8 mouse cellular contexts compared by ENCODE assay signal in genomic region chr11:67085489-67085888, GRCm38 (mm10). TPM values are rescaled to one million over a fixed set of nuclear protein-coding genes. Genes with fewer than 3 reads are reported as not detected.
A peak's percentile ranks its signal among the peaks of the same experiment; 100 is the strongest.
DNase-seq lines count a peak whose midpoint lies in the region; ATAC-seq and TF ChIP-seq lines count a peak whose summit lies in the region.

No protein-coding gene starts in this region.

- TF ChIP-seq CTCF in G1E (IDR thresholded peaks at IDR 0.05; ENCODE audit: low read depth, low read length) = 0 out of 2 replicates have a peak, but pooled peaks have one; percentile 24
- peak; percentile 84 for TF ChIP-seq CTCF in forebrain, postnatal 0 days (IDR thresholded peaks at IDR 0.05; ENCODE audit: low read depth)
- TF ChIP-seq CTCF in lung, embryonic 14.5 days (IDR thresholded peaks at IDR 0.05; ENCODE audit: low read depth) = peak; percentile 86

- peaks cover 19% of the 10 kb centered on the region for H3K4me1 ChIP-seq in forebrain, embryonic 10.5 days
- peaks cover 13% of the 10 kb centered on the region for H3K4me1 ChIP-seq in forebrain, embryonic 12.5 days
- H3K4me1 ChIP-seq in G1E (ENCODE audit: insufficient read depth, low read depth, low read length) = peaks cover 6% of the 10 kb centered on the region; the same call in 1 of the 2 replicates
- no peaks in the 10 kb centered on the region for H3K4me1 ChIP-seq in forebrain, postnatal 0 days (ENCODE audit: insufficient read depth)
- no peaks in the 10 kb centered on the region for H3K4me1 ChIP-seq in lung, embryonic 14.5 days (ENCODE audit: insufficient read depth)

- H3K27ac ChIP-seq in forebrain, embryonic 10.5 days = no peak overlapping the region
- no peak overlapping the region for H3K27ac ChIP-seq in forebrain, embryonic 12.5 days
- no peak overlapping the region for H3K27ac ChIP-seq in forebrain, postnatal 0 days (ENCODE audit: low read depth, low read length)
- no peak overlapping the region for H3K27ac ChIP-seq in lung, embryonic 14.5 days (ENCODE audit: low read depth)

- peak; percentile 71 for DNase-seq in forebrain, embryonic 10.5 days (ENCODE audit: extremely low spot score, low spot score)
- DNase-seq in G1E (ENCODE audit: low spot score) = peak; percentile 62
- DNase-seq in forebrain, postnatal 0 days = peak; percentile 84
- DNase-seq in kidney, postnatal 4 days = peak; percentile 74 to 79
- DNase-seq in lung, embryonic 14.5 days = peak; percentile 90
- DNase-seq in right cerebral cortex, postnatal 10 days (ENCODE audit: low spot score in 2 of 2) = peak; percentile 83 to 87

- H3K36me3 ChIP-seq in forebrain, embryonic 10.5 days (replicated peaks) = no peaks in the 10 kb centered on the region
- H3K36me3 ChIP-seq in forebrain, embryonic 12.5 days (replicated peaks) = no peaks in the 10 kb centered on the region
- H3K36me3 ChIP-seq in G1E (replicated peaks) = no peaks in the 10 kb centered on the region
- no peaks in the 10 kb centered on the region for H3K36me3 ChIP-seq in forebrain, postnatal 0 days (ENCODE audit: insufficient read depth)
- H3K36me3 ChIP-seq in lung, embryonic 14.5 days (ENCODE audit: insufficient read depth) = no peaks in the 10 kb centered on the region

- H3K4me3 ChIP-seq in forebrain, embryonic 10.5 days = no peak overlapping the region
- H3K4me3 ChIP-seq in forebrain, embryonic 12.5 days (replicated peaks) = no peak overlapping the region
- no peak overlapping the region for H3K4me3 ChIP-seq in G1E (ENCODE audit: low read depth, low read length)
- no peak overlapping the region for H3K4me3 ChIP-seq in forebrain, postnatal 0 days (ENCODE audit: low read depth, low read length)
- H3K4me3 ChIP-seq in lung, embryonic 14.5 days (ENCODE audit: low read depth, low read length) = no peak overlapping the region

- H3K4me2 ChIP-seq in forebrain, embryonic 12.5 days = no peak overlapping the region
- no peak overlapping the region for H3K4me2 ChIP-seq in forebrain, postnatal 0 days (ENCODE audit: low read depth)
- no peak overlapping the region for H3K4me2 ChIP-seq in lung, embryonic 14.5 days

- H3K9ac ChIP-seq in forebrain, embryonic 12.5 days = no peak overlapping the region
- H3K9ac ChIP-seq in forebrain, postnatal 0 days = no peak overlapping the region
- no peak overlapping the region for H3K9ac ChIP-seq in lung, embryonic 14.5 days

- 8% methylated on average over 6 of the region's 6 CpGs for WGBS in forebrain, embryonic 10.5 days
- 3% methylated on average over 6 of the region's 6 CpGs for WGBS in forebrain, embryonic 12.5 days
- 3% methylated on average over 6 of the region's 6 CpGs for WGBS in forebrain, postnatal 0 days
- WGBS in lung, embryonic 14.5 days = 5% methylated on average over 6 of the region's 6 CpGs

- no peak for ATAC-seq in forebrain, embryonic 12.5 days (ENCODE audit: low FRiP score)
- peak; percentile 72; the same call in 1 of the 2 replicates for ATAC-seq in G1E (ENCODE audit: extremely low read depth, insufficient number of reproducible peaks, low FRiP score, poor library complexity, severe bottlenecking)
- peak; percentile 68; the same call in 1 of the 2 replicates for ATAC-seq in cerebellum, adult (ENCODE audit: insufficient number of reproducible peaks, low FRiP score, low TSS enrichment)
- ATAC-seq in forebrain, postnatal 0 days = peak; percentile 53; the same call in 1 of the 2 replicates
- ATAC-seq in lung, embryonic 14.5 days (ENCODE audit: insufficient read depth) = no peak

- H3K9me3 ChIP-seq in forebrain, embryonic 10.5 days = peaks cover 5% of the 10 kb centered on the region; the same call in 1 of the 2 replicates
- no peaks in the 10 kb centered on the region for H3K9me3 ChIP-seq in forebrain, embryonic 12.5 days
- no peaks in the 10 kb centered on the region for H3K9me3 ChIP-seq in G1E (replicated peaks)
- no peaks in the 10 kb centered on the region for H3K9me3 ChIP-seq in forebrain, postnatal 0 days (ENCODE audit: low read length)
- no peaks in the 10 kb centered on the region for H3K9me3 ChIP-seq in lung, embryonic 14.5 days (ENCODE audit: low read depth, low read length)

- peaks cover 49% of the 10 kb centered on the region for H3K27me3 ChIP-seq in forebrain, embryonic 10.5 days (ENCODE audit: poor library complexity, severe bottlenecking)
- peaks cover 47% of the 10 kb centered on the region for H3K27me3 ChIP-seq in forebrain, embryonic 12.5 days
- H3K27me3 ChIP-seq in G1E (ENCODE audit: insufficient read depth, low read length) = no peaks in the 10 kb centered on the region; the same call in 1 of the 2 replicates
- peaks cover 7% of the 10 kb centered on the region for H3K27me3 ChIP-seq in forebrain, postnatal 0 days (ENCODE audit: insufficient read depth, low read length)
- H3K27me3 ChIP-seq in lung, embryonic 14.5 days (ENCODE audit: insufficient read depth, low read length) = peaks cover 15% of the 10 kb centered on the region; the same call in 1 of the 2 replicates

RNA-seq across cellular contexts. Expression of gene Myh3, which starts 7.4 kb away (rescaled TPM):
- polyA plus RNA-seq in forebrain, embryonic 10.5 days (2016; fragmentation: Nextera tagmentation; extraction: Ambion mirVana) = 0.28 and 0.37 TPM in 2 replicates
- polyA plus RNA-seq in forebrain, embryonic 12.5 days (2016; fragmentation: Nextera tagmentation; extraction: Ambion mirVana) = 0.33 and 0.87 TPM in 2 replicates
- total RNA-seq in G1E (2014; fragmentation: Nextera tagmentation) (not detected in 2 replicates), G1E (2017) (not detected in 2 replicates)
- polyA plus RNA-seq in G1E (2012) = not detected in 2 replicates
- total RNA-seq in forebrain, postnatal 0 days (2014; rRNA removed) = 0.24 and 0.54 TPM in 2 replicates
- polyA plus RNA-seq in forebrain, postnatal 0 days (2015; fragmentation: Nextera tagmentation; extraction: Ambion mirVana) = 0.15 and 0.24 TPM in 2 replicates
- 0.05 and 0.17 TPM in 2 replicates for polyA plus RNA-seq in lung, embryonic 14.5 days (2014; fragmentation: Nextera tagmentation; extraction: Ambion mirVana)

RNA-seq across cellular contexts. Expression of gene Sco1, which starts 33.0 kb away (rescaled TPM):
- polyA plus RNA-seq in forebrain, embryonic 10.5 days (2016; fragmentation: Nextera tagmentation; extraction: Ambion mirVana) = 21.1 and 22.9 TPM in 2 replicates
- polyA plus RNA-seq in forebrain, embryonic 12.5 days (2016; fragmentation: Nextera tagmentation; extraction: Ambion mirVana) = 15.8 and 16.4 TPM in 2 replicates
- total RNA-seq in G1E (2014; fragmentation: Nextera tagmentation) (13.5 and 14.7 TPM in 2 replicates), G1E (2017) (22.2 and 23.2 TPM in 2 replicates)
- 3.5 and 4.0 TPM in 2 replicates for polyA plus RNA-seq in G1E (2012)
- 16.0 and 18.3 TPM in 2 replicates for total RNA-seq in forebrain, postnatal 0 days (2014; rRNA removed)
- 11.9 and 13.9 TPM in 2 replicates for polyA plus RNA-seq in forebrain, postnatal 0 days (2015; fragmentation: Nextera tagmentation; extraction: Ambion mirVana)
- 18.8 and 20.3 TPM in 2 replicates for polyA plus RNA-seq in lung, embryonic 14.5 days (2014; fragmentation: Nextera tagmentation; extraction: Ambion mirVana)

RNA-seq across cellular contexts. Expression of gene Adprm, which starts 33.1 kb away (rescaled TPM):
- 28.5 TPM in 2 replicates for polyA plus RNA-seq in forebrain, embryonic 10.5 days (2016; fragmentation: Nextera tagmentation; extraction: Ambion mirVana)
- 27.0 and 31.9 TPM in 2 replicates for polyA plus RNA-seq in forebrain, embryonic 12.5 days (2016; fragmentation: Nextera tagmentation; extraction: Ambion mirVana)
- total RNA-seq in G1E (2014; fragmentation: Nextera tagmentation) (13.3 and 26.6 TPM in 2 replicates), G1E (2017) (23.9 and 25.7 TPM in 2 replicates)
- polyA plus RNA-seq in G1E (2012) = 0.40 and 1.0 TPM in 2 replicates
- total RNA-seq in forebrain, postnatal 0 days (2014; rRNA removed) = 22.2 and 23.2 TPM in 2 replicates
- polyA plus RNA-seq in forebrain, postnatal 0 days (2015; fragmentation: Nextera tagmentation; extraction: Ambion mirVana) = 24.6 and 26.3 TPM in 2 replicates
- 31.3 and 31.4 TPM in 2 replicates for polyA plus RNA-seq in lung, embryonic 14.5 days (2014; fragmentation: Nextera tagmentation; extraction: Ambion mirVana)

Comparison
In these comparisons a context has a peak if more than half of its experiments do, and no peak if none do; other contexts are left out.
1. ATAC-seq: peak in G1E (single experiment), cerebellum, adult (single experiment) and forebrain, postnatal 0 days (single experiment); none in forebrain, embryonic 12.5 days (single experiment) and lung, embryonic 14.5 days (single experiment).
2. CTCF ChIP-seq: peak in every context shown above with its lines; median percentile 86 in lung, embryonic 14.5 days; 84 in forebrain, postnatal 0 days; 24 in G1E.
3. RNA of gene Adprm, which starts 33.1 kb away (polyA plus RNA-seq): 31.3 to 31.4 TPM in lung, embryonic 14.5 days, 28.5 TPM in forebrain, embryonic 10.5 days, 27.0 to 31.9 TPM in forebrain, embryonic 12.5 days and 24.6 to 26.3 TPM in forebrain, postnatal 0 days; 0.40 to 1.0 TPM in G1E; every median in the first group is over 10 times any median in the second.
4. Peak in every context shown above with its lines, with median percentiles within 50 percentile points of each other: DNase-seq.